Mouse (Mus musculus): ENCODE measurements around the gene Rnf220. TPM values are rescaled to one million over a fixed set of nuclear protein-coding genes. Genes with fewer than 3 reads are reported as not detected.

Gene Rnf220
- polyA plus RNA-seq, 1 experiment from 2014 or later, result 102 TPM

DNA sequence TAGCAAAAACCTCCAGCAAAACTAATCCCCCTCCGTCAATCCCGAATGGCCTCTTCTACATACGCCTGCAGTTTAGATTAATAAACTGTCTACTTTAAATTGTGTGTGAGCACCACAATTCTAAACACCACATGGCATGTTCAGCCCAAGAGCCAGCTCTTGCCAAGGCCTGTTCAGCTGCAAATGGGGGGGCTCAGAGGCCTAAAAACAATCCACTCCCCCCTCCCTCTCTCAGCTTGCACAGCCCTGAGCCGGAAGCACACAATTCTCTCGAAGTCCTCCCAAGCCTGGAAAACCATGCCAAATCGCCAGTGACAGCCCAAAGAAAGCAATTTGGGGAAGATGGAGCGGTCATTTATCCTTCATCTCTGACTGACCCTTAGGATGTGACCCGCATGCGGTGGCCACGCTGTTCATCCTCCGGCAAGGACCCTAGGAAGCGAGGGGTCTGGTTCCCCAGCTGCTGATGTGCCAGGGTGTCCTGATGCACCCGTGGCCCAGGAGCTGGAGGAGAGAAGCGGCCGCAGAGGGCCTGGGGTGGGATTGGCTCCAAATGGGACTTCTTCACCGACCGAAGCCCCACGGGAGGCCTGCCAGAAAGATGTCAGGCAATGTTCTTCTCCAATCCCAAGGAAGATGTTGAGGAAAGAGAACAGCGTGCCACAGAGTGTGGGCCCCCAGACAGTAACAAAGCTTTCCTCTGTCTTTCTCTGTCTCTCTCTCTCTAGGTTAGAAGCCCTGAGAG, 199.8 kb downstream of the Rnf220 start:
- Histone ChIP-seq H3K27ac (replicated peaks) (no peak overlapping the region; the same call in 1 of the 2 replicates), H3K27me3 (ENCODE audit: low read depth, poor library complexity, severe bottlenecking) (peaks cover 65% of the 10 kb centered on the region), H3K9me3 (replicated peaks) (no peaks in the 10 kb centered on the region)

DNA sequence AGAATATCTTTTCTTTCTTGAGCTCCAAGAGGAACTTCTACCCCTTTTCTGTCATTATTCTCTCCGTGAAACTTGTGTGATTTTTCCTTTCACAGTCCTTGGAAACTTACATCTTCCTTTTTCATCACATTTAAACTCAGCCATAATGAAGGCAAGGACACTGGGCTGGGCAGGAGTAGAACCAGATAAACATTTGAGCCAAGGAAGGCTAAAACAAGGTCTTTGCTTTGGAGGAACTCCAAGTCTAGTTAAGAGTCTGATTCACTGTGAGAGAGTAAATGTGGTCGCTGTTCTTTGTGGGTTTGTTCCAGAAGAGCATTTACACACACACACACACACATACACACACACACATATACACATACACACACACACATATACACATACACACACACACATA, 205.2 kb downstream of the Rnf220 start:
- WGBS, result 85% methylated on average over 2 of the region's 2 CpGs
- H3K27ac ChIP-seq (replicated peaks), result no peak overlapping the region
- DNase-seq (ENCODE audit: low spot score), result no peak
- peaks cover 31% of the 10 kb centered on the region for H3K27me3 ChIP-seq (ENCODE audit: low read depth, poor library complexity, severe bottlenecking)
- no peak overlapping the region for H3K4me3 ChIP-seq
- peaks cover 45% of the 10 kb centered on the region for H3K4me1 ChIP-seq
- peaks cover 35% of the 10 kb centered on the region for H3K36me3 ChIP-seq
- H3K9me3 ChIP-seq (replicated peaks), result no peaks in the 10 kb centered on the region

More for the DNA sequence above, 199.8 kb downstream of the Rnf220 start:
- 80% methylated on average over 19 of the region's 19 CpGs for WGBS
- peaks cover 22% of the 10 kb centered on the region; the same call in 1 of the 2 replicates for H3K36me3 ChIP-seq
- H3K4me3 ChIP-seq, result no peak overlapping the region; the same call in 1 of the 2 replicates
- no peak for DNase-seq (ENCODE audit: low spot score)
- peaks cover 55% of the 10 kb centered on the region for H3K4me1 ChIP-seq

DNA sequence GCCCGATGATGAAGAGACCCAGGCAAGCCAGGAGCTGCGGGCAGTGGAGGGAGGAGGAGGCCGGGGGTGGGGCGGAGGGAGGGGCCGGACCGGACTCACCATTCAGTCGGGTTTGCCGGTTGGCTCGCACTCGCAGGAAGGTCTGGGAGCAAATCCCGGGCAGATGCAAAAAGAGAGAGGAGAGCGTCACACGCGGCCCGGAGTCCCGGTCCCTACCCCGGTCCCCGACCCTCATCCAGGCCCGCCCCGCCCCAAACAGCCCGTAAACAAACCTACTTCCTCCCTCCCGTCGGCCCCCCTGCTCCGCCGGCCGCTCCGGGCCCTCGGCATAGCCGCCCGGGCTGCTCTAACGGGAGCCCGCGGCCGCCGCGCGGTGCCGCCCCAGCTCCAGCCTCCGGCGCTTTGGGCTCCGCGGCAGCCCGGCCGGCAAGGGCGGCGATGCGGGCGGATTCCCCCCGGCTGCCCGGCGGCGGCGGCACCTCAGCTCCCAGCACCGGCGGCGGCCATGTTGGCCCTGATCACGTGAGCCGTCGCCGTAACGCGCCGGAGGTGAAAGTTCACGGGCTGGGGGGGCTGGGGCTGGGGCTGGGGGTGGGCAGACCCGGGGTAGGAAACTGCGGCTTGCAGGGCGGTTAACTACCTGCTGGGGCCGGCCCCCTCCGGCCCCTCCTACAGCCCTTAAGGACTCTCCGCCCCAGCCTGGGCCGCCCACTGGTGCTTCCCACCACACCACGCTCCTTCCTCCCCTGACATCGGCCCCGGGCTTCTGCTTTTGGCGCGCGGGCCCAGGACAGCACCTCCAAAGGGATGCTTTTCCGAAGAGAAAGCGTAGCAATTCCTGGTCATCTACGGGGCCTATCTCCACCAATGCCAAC, 207.7 kb downstream of the Rnf220 start:
- DNase-seq (ENCODE audit: low spot score), result peak; percentile 87

DNA sequence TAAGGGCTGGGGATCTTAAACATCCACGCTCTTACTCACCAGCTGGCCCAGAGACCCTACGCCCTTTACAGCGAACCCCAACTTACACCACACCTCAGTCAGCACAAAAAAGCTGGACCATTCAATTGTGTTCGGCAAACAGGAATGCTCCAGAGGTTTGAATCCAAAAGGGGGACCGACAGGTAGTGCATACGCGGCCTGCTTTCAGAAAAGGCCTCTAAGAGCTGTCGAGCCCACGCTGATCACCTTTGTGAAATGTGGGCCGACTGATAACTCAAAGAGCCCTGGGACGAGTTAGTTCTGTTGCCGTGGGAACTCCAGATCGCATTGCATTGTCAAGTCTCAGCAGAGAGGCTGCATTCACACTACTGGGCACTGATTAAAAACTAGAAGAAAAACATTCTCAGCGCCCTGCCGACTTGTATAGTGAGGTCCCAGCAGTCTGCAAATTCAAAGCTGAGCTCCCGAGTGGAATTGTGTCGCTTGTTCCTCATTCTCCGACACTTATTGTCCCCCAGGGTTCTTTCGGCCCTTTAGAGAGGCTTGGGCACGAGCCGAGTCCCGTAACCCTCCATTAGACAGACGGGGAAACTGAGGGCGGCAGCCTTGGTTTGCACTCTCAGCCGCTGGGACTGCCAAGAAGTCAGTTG, 208.4 kb downstream of the Rnf220 start:
- Histone ChIP-seq H3K36me3 (peaks cover 41% of the 10 kb centered on the region), H3K27me3 (ENCODE audit: low read depth, poor library complexity, severe bottlenecking) (peaks cover 40% of the 10 kb centered on the region), H3K27ac (replicated peaks) (peak overlapping the region; percentile 98), H3K4me3 (peak overlapping the region; percentile 85), H3K4me1 (peaks cover 70% of the 10 kb centered on the region), H3K9me3 (replicated peaks) (no peaks in the 10 kb centered on the region)
- peak; percentile 52 for DNase-seq (ENCODE audit: low spot score)
- WGBS, result 30% methylated on average over 25 of the region's 25 CpGs

More for the DNA sequence above, 207.7 kb downstream of the Rnf220 start:
- peaks cover 62% of the 10 kb centered on the region for H3K4me1 ChIP-seq
- WGBS, result under 1% methylated on average over 78 of the region's 80 CpGs
- no peaks in the 10 kb centered on the region for H3K9me3 ChIP-seq (replicated peaks)
- peak overlapping the region; percentile 85 for H3K4me3 ChIP-seq
- peaks cover 39% of the 10 kb centered on the region for H3K36me3 ChIP-seq
- peaks cover 39% of the 10 kb centered on the region for H3K27me3 ChIP-seq (ENCODE audit: low read depth, poor library complexity, severe bottlenecking)
- peak overlapping the region; percentile 98 for H3K27ac ChIP-seq (replicated peaks)

DNA sequence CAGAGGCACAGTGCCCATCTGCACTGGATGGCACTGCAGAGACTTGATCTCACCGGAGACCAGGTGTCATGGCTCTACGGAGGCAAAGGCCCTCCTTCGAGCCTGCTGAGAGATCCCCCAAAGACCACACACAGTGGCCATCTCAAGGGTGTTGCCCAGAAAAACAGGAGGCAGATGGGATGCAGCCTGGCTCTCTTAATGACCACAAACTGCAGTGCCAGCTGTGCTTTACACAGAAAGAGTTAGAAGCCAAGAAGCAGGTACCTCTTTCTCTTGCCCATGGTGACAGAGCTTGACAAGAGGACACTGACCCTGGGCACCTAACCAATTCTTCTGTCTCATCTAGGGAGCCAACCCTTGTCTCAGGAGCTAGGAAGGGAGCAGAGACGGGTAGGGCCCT, 212.5 kb downstream of the Rnf220 start:
- DNase-seq (ENCODE audit: low spot score), result no peak
- H3K36me3 ChIP-seq, result peaks cover 81% of the 10 kb centered on the region
- 44% methylated on average over 4 of the region's 4 CpGs for WGBS
- H3K9me3 ChIP-seq (replicated peaks), result no peaks in the 10 kb centered on the region
- peaks cover 96% of the 10 kb centered on the region for H3K4me1 ChIP-seq
- H3K27ac ChIP-seq (replicated peaks), result peak overlapping the region; percentile 79
- H3K27me3 ChIP-seq (ENCODE audit: low read depth, poor library complexity, severe bottlenecking), result peaks cover 77% of the 10 kb centered on the region
- peak overlapping the region; percentile 33 for H3K4me3 ChIP-seq

DNA sequence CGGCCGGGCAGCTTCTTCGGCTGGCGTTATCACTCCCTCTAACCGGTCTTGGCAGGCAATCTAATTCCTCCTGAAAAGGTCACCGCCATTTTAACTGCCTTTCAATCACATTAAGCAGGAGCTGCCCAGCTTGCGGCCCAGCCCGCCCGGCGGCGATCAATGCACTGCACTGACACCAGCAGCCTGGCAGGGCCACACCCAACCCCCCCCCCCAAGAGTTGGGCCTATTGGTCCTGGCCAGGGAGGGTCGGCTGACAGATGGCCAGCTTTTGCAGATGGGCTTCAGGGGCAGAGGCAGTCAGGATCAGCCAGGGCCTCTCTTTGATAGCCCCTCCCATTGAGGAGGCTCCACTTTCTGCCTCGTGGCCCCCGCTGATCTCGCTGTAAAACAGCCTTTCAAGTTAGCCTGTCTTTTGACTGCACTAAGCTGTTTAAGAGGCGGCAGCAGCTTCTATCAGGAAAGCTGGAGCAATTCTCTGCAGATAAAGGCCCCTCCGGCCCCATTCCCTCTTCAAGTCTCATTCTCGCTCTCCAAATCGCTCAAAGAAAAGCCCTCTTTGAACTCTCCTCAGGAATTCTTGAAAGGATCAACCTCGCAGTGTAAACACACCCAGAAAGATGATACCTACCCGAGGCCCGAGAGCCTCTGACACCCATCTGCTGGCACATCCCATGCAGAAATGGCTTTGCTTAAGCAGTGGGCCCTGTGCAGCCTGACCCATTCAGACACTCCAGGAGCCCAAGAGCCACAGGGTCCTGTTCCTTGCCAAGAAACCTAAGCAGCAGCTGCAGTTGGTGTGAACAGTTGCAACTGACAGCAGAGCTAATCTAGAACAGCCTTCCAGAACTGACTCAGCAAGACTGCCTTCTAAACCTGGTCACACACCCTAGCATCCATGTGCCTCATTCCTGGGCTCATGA, 213.3 kb downstream of the Rnf220 start:
- H3K9me3 ChIP-seq (replicated peaks), result no peaks in the 10 kb centered on the region
- H3K36me3 ChIP-seq, result peaks cover 90% of the 10 kb centered on the region
- 11% methylated on average over 22 of the region's 22 CpGs for WGBS
- peak overlapping the region; percentile 79 for H3K27ac ChIP-seq (replicated peaks)
- peaks cover 100% of the 10 kb centered on the region for H3K4me1 ChIP-seq
- peaks cover 86% of the 10 kb centered on the region for H3K27me3 ChIP-seq (ENCODE audit: low read depth, poor library complexity, severe bottlenecking)
- peak overlapping the region; percentile 33 for H3K4me3 ChIP-seq
- peak; percentile 88 for DNase-seq (ENCODE audit: low spot score)

DNA sequence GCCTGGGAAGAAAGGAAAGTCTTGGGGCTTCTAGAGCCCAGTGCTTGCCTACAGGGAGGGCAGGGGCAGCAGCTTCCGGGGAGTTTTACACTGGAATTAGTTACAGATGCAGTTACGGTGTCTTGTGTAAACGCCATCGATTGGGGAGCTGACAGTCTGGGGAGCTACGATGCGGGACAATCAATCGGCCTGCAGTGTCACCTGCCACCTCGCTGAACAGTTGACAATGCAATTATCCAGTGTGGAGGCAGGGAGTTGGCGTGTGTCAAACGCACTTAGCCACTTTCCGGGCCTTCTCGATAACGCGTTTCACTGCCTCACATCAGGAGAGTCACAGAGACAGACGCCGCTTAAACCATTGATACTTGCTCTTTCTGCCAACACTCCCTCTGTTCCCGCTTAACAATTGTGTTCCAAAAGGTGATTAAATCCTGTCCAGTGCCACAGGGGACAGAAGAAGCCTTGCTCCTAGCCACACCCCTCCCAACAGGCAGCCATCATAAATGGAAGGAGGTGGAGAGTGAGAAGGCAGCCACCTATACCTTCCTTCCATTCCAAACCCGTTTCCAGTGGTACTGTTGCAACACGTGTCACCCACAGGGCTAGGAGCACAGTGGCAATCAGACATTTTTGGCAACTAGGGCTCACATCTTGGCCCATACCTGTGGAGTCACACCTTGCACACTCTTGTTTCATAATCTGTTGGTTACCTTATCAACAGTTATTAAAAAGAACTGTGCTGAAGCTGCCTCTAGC, 215.6 kb downstream of the Rnf220 start:
- peaks cover 96% of the 10 kb centered on the region for H3K4me1 ChIP-seq
- no peak overlapping the region for H3K27ac ChIP-seq (replicated peaks)
- H3K36me3 ChIP-seq, result peaks cover 95% of the 10 kb centered on the region
- H3K9me3 ChIP-seq (replicated peaks), result no peaks in the 10 kb centered on the region
- peaks cover 90% of the 10 kb centered on the region for H3K27me3 ChIP-seq (ENCODE audit: low read depth, poor library complexity, severe bottlenecking)
- DNase-seq (ENCODE audit: low spot score), result no peak
- 78% methylated on average over 19 of the region's 19 CpGs for WGBS
- no peak overlapping the region for H3K4me3 ChIP-seq

DNA sequence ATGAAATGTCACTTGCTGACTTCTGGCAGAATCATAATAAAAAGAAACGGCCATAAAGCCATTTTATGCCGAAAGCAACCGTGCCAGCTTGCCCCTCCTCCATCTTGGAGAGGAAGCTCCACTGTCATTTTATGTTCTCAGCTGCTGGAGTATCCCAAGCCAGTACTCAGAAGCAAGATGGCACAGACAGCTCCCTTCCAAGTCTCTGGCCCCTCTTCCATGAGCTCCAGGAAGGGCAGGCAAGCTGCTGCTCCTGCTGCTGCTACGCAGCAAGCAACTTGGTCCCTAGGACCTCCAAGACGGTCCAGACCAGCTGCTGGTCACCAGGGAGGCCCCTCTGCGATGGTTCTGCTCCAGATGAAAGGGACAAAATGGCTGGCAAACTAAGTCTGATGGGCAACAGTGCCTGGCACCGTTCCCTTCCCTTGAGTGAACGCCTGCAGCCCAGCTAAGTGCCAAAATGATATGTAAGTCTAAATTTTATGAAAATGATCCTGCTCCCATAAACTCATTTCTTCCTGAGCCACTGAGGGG, 216.4 kb downstream of the Rnf220 start:
- Histone ChIP-seq H3K4me3 (no peak overlapping the region), H3K4me1 (peaks cover 88% of the 10 kb centered on the region), H3K36me3 (peaks cover 95% of the 10 kb centered on the region), H3K27me3 (ENCODE audit: low read depth, poor library complexity, severe bottlenecking) (peaks cover 90% of the 10 kb centered on the region), H3K9me3 (replicated peaks) (peaks cover 4% of the 10 kb centered on the region; the same call in 1 of the 2 replicates), H3K27ac (replicated peaks) (0 out of 2 replicates have a peak overlapping the region, but pooled peaks have one; percentile 23)
- WGBS, result 91% methylated on average over 8 of the region's 8 CpGs
- DNase-seq (ENCODE audit: low spot score), result no peak

DNA sequence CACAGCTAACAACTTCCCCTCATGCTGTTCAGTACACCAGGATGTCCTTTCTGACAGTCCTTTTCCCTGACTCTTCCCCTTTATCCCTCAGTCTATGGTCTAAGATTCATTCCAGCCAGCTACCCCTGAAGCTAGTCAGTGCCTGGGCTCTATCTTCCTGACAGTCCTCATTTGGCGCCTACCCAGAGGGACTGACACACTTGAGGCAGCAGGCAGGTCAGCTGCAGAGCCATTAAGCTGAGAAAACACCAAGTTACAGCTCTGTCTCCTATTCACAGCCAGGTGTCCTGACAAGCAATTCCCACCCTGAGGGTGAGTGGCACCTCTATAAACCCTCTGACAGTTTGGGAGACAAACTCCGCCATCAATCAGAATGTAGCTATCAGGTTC, 217.6 kb downstream of the Rnf220 start:
- 85% methylated on average over 2 of the region's 2 CpGs for WGBS
- Histone ChIP-seq H3K4me3 (no peak overlapping the region), H3K4me1 (peaks cover 75% of the 10 kb centered on the region), H3K27me3 (ENCODE audit: low read depth, poor library complexity, severe bottlenecking) (peaks cover 90% of the 10 kb centered on the region), H3K36me3 (peaks cover 95% of the 10 kb centered on the region), H3K9me3 (replicated peaks) (peaks cover 16% of the 10 kb centered on the region), H3K27ac (replicated peaks) (peak overlapping the region; percentile 59; the same call in 1 of the 2 replicates)
- DNase-seq (ENCODE audit: low spot score), result no peak

DNA sequence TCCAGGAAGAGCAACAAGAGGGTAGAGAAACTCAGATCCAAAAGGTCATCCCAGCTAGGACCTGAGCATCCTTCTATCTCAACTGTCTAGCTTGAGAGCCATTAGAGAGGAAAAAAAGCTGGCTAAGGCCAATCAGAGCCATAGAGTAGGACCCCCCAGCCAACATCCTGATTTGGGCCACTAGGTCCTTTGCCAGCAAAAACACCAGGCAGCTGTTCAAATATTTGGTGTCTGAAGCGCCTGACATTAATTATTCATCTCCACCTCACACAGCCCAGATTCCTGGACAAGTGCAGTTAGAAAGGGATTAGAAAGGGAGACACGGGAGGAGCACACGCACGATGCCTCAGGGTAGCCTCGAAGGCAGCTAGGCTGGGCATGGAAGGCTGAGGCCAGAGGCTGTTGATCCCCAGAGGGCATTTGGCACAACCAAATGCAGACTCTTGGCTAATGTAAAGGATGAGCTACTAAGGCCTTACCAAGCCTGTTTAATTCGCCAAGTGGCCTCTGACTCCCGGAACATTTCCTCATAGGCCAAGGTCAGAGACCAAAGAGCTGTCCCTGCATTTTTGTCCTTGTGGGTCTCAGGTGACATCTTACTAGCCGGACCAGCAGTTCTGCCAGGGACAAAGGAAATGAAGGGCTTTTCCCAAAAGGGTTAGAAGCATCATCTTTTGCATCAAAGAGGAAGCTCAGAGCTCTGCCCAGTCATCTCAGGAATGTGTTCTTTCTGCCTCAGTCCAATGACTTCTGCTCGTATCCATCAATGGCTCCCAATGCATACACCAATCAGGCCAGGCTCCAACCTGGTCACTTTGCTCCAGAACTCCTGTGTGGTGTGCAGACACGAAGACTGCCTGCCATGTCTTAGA, 218.2 kb downstream of the Rnf220 start:
- H3K4me3 ChIP-seq, result no peak overlapping the region
- H3K36me3 ChIP-seq, result peaks cover 98% of the 10 kb centered on the region
- 78% methylated on average over 10 of the region's 10 CpGs for WGBS
- 0 out of 2 replicates have a peak overlapping the region, but pooled peaks have one; percentile 38 for H3K27ac ChIP-seq (replicated peaks)
- peaks cover 69% of the 10 kb centered on the region for H3K4me1 ChIP-seq
- peaks cover 21% of the 10 kb centered on the region for H3K9me3 ChIP-seq (replicated peaks)
- DNase-seq (ENCODE audit: low spot score), result no peak
- peaks cover 94% of the 10 kb centered on the region for H3K27me3 ChIP-seq (ENCODE audit: low read depth, poor library complexity, severe bottlenecking)
